Mouse (Mus musculus) spleen, postnatal 36 days (tissue): ENCODE results near the gene Nhsl1.
"Not testable (repeated sequence)": the region's sequence is repeated elsewhere in the genome, so short reads cannot be mapped to it uniquely, and the experiment has no call there.

Experiments
- DNase-seq, 2 experiments: peaks; one replicate each; pipeline ENCODE4 v3.0.0; 2022; ENCODE audit warnings: low spot score in 2 of 2, mixed read lengths in 1 of 2

The Nhsl1 gene

DNA sequence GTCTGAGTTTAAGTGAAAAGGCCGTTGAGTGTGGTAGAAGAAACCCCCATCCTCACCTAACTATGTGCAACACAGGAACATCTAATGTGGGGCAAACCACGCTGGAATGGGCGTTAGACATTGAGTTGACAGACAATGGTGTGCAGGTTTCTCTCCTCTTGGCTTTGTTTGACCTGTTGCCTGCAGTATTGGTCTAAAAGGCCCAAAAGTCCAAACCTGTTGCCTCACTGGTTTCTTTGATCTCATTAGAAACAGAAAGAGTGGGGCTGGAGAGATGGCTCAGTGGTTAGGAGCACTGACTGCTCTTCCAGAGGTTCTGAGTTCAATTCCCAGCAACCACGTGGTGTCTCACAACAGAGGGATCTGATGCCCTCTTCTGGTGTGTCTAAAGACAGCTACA, 210.4 kb downstream of the Nhsl1 start:
- DNase-seq: no peak

DNA sequence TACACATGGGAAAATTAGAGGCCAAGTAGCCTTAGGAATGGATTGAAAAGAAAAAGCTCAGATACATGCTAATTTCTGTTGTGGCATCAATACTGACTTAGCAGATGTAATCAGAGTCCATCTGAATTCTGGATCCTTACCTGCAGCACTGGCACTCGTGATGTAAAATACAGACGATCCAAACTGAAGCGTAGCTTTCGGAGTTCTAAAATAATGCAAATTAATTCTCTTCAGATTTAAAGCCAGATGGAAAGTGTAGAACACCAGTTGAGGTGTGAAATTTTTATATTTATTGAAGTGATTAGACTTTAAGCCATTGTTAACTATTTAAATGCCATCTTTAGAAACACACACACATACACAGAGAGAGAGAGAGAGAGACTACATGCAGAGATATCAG, 211.4 kb downstream of the Nhsl1 start:
- DNase-seq: no peak

DNA sequence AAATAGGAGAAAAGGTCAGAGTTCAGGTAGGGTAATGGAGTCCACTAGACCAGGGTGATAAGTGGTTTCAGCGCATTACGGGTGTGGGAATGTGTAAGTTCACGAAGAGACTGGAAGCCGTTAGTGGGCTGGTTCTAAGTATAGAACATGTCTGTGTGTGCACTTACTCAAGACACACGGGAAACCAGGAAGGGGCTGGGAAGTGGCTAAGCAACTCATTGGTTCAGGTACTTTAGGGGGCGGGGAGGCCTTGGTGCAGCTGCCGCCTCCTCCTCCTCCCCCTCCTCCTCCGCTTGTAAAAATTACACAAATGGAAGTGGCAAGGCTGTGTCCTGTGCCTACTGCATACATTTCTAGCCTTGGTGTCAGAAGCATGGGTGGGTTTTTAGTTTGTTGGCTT, 213.5 kb downstream of the Nhsl1 start:
- DNase-seq: no peak

DNA sequence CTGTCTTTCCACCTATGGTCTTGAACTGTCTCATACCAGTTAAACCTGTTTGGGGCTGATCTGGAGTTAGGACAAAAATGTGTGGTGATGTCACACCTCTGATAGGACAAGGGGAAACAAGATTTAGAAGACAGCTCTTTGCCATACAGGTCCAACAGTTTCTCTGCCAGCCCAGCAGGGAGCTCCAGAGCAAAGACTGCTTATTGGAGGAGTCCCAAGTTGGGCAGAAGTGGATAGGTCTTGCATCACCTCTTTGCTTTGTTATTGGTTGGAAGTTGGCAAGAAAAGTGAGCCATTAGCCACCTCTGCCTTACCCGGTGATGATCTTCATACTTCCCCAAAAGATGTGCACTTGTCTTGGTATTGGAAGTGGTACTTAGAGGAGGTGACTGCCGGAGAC, 218.1 kb downstream of the Nhsl1 start:
- no peak for DNase-seq

DNA sequence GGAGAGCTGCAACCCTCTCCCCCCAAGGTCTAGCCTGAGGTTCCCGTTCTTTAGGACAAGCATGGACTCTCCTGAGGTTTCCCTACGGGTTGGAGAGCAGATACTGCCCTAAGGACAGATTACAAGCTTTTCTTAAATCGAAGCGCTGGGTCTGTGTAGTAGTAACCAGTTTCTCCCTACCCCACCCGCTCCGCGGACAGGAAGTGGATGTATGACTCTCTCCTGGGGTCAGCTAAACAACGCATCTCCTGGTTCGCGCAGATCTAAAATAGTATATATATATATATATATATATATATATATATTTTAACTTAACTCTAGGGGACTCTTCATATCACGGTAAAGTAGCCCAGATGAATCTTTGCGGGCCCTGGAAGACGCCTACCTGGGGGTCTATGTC, 226.5 kb downstream of the Nhsl1 start:
- DNase-seq: no peak

DNA sequence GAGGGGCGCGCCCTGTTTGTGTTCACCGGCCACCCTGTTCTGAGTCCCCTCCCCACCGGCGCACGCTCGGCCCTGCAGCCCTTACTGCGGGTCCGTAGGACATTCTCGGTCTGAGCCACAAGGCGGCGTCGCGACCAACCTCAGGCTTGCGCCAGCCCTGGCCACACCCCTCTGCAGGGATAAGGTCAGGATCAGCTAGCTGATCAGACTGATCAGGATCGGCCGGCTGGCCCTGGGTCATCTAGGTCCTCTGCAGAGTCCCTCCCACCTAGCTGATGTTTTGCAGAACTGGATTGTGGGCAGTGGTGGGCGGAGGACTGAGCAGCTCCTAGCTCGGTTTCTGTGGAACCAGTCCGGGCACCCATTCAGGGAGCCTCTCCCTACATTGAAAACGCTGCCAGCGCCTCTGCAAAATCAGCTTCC, 227.0 kb downstream of the Nhsl1 start, which contains the start of gene Hebp2:
Gene Hebp2, minus strand, starts transcription at position 264 of the 423 bp plus-strand sequence.
- no peak for DNase-seq

DNA sequence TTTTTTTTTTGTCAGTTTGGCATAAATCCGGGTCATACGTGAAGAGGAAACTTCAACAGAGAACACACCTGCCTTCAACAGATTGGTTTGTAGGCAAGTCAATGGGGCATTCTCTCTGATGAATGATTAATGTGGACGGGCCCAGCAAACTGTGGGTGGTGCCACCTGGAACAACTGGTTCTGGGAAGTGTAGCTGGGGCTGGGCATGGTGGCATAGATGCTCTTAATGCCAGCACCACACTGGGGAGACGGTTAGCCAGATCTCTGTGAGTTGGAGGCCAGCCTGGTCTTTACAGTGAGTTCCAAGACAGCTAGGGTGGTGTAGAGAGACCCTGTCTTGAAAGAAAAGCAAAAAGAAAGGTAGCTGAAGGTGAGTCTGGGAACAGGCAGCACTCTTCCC, 228.6 kb downstream of the Nhsl1 start:
- no peak for DNase-seq

DNA sequence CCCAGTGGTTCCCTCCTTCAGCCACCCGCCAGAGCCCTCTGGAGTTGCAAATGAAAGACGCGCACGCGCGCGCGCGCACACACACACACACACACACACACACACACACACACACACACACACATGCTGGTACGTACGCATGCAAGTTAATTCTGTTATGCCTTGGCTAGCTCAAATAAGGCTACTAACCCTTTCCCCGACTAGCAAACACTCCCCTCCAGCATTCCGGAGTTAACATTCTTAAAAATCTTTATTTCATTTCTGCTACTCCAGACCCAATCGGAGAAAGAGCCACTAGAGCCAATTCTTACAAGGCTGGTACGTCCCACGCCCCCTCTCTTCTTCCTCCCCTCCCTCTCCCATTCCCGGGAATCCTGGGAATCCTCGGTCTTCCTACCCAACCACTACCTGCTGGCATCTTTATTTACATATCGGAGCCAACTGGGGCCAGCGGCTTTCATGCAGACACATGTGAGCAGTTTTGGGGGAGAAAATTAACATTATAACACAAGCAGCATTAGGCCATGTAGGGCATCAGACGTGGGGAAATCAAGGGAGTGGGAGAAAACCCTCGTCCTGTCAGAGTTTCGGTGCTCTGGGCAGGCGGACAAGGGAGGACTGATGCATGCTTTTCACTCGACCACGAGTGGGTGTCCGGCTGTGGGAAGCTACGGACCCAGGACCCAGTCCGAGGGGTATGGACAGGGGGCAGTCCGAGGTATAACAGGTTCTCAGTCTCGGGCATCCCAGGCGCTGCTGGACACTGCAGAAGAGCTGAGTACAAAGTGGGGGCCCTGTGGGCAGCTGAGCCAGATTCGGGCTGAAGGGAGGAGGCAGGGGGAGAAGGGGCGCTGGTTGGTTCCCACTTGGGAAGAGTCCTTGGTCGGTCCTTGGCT, 230.8 kb downstream of the Nhsl1 start:
- no peak for DNase-seq

DNA sequence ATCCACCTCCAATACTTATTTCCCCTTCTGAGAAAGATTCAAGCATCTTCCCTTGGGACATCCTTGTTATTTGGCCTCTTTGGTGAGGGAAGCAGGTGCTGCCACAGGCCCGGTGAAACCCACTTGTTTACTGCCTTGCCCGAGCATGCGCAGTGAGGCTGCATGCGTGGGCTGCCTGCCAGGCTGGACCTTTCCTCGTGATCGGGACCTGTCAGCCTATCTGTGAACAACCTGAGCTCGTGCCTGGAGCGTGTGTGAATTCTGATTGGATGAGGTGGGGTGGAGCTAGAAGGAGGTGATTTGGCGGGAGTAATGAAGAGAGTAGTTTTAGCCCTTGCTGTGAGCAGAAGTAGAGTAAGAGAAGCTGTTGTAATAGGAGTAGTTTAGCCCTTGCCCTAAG, 240.3 kb downstream of the Nhsl1 start:
- not testable (repeated sequence) for DNase-seq

DNA sequence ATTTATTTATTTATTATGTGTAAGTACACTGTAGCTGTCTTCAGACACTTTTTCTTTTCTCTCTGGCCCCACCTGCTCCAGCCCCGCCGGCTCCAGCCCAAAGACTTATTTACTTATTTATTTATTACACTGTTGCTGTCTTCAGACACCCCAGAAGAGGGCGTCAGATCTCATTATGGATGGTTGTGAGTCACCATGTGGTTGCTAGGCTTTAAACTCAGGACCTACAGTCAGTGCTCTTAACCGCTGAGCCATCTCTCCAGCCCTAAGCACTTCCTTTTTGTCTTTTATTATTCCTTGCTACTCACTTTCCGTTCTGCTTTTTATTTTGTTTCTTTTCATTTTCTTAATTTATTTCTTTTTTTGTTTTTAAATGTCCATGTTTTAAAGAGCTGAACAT, 242.7 kb downstream of the Nhsl1 start:
- DNase-seq: no peak

DNA sequence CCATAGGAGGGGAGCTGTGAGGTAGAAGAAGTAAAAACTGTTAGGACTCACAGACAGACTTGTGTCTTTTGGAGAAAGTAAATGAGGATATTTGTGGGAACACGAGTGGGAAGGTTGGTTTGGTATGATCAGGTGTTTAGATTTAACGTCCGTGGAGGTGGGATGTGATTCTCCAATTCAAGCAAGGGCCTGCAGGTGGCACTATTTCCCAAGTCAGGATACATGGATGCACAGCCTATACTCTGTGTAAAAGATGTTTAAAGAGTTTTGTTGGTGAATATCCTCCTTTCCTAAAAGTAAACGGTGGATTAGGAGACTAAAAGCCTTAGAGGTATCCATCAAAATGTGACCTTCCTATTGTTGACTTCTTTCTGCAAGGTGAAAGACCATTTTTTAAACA, 244.2 kb downstream of the Nhsl1 start:
- no peak for DNase-seq

DNA sequence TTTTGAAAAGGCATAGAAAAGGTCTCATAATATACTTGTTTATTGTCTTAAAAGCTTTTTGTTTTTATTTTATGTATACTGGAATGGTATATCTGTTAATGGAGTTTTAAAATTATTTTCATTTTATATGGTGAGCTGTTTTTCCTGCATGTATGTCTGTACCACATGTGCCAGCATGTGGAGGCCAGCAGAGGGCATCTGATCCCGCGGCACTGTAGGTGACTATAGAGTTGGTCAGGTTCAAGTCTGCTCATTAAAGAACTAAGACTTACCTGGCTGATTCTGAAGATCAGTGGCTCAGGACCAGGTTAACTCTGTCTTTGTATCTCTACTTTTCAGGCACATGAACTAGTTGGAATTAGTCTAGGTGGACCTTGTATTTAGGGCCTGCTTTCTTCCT, 253.8 kb downstream of the Nhsl1 start:
- no peak for DNase-seq
